Mouse (Mus musculus): ENCODE data around the gene Ggta1. TPM values are rescaled to one million over a fixed set of nuclear protein-coding genes. Genes with fewer than 3 reads are reported as not detected.
A peak's percentile ranks its signal among the peaks of the same experiment; 100 is the strongest.

The Ggta1 gene
- polyA plus RNA-seq, 1 experiment from 2014 or later: 18.6 TPM

DNA sequence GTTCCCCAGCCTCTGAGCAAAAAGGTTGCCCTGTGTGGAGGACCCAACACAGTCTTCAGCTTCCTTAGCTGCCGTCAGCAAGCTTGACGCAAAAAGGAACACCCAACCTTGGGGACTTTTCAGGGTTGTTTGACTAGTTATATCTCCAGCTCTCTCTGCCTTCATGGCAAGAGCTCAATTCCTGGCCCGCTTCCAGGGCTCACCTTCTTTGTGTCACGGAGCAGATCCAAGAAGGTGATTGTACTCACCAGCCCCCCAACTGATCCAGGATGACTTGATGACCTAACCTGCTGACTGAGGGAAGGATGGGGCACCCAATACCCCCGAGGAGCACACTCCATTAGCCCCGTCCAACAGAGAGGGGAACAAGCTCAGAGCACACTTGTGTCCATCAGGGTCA is 21.0 kb downstream of the Ggta1 start:
- Histone ChIP-seq H3K4me1 (replicated peaks; ENCODE audit: control insufficient read depth, insufficient read depth, low read length) (peaks cover 25% of the 10 kb centered on the region), H3K4me2 (no peak overlapping the region), H3K27ac (ENCODE audit: low read depth, low read length) (no peak overlapping the region), H3K4me3 (ENCODE audit: low read depth, low read length) (no peak overlapping the region), H3K9ac (ENCODE audit: low read depth, low read length) (no peak overlapping the region), H3K36me3 (ENCODE audit: control insufficient read depth, insufficient read depth, low read length) (no peaks in the 10 kb centered on the region), H3K9me3 (ENCODE audit: control insufficient read depth, low read length) (no peaks in the 10 kb centered on the region), H3K27me3 (replicated peaks; ENCODE audit: control insufficient read depth, insufficient read depth, low read length) (no peaks in the 10 kb centered on the region)
- ATAC-seq (replicated peaks; ENCODE audit: low FRiP score): no peak
- DNase-seq (ENCODE audit: low spot score): no peak
- 89% methylated on average over 6 of the region's 6 CpGs for WGBS

DNA sequence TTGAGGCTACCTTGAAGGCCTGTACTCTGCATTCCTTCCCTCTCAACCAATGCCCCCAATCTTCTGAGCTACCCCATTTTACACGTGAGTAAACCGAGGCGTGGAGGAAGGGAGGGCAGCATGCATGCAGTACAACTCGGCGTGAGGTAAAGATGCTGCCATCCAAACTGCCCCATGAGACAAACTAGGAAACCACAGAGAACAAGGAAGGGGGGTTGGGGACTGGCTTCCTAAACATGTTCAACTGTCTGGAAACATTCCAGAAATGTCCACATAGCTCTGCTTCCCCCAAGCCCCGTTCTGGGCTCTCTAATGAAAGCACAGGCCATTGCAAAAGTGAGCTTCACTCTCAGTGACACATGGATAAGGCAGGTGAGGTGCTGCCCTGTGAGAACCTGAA is 21.6 kb downstream of the Ggta1 start:
- peaks cover 19% of the 10 kb centered on the region for H3K4me1 ChIP-seq (replicated peaks; ENCODE audit: control insufficient read depth, insufficient read depth, low read length)
- no peaks in the 10 kb centered on the region for H3K36me3 ChIP-seq (ENCODE audit: control insufficient read depth, insufficient read depth, low read length)
- WGBS: 83% methylated on average over 6 of the region's 6 CpGs
- DNase-seq (ENCODE audit: low spot score) (no peak), ATAC-seq (replicated peaks; ENCODE audit: low FRiP score) (no peak)
- H3K4me3 ChIP-seq (ENCODE audit: low read depth, low read length): no peak overlapping the region
- no peak overlapping the region for H3K27ac ChIP-seq (ENCODE audit: low read depth, low read length)
- H3K9me3 ChIP-seq (ENCODE audit: control insufficient read depth, low read length): no peaks in the 10 kb centered on the region
- no peaks in the 10 kb centered on the region for H3K27me3 ChIP-seq (replicated peaks; ENCODE audit: control insufficient read depth, insufficient read depth, low read length)
- no peak overlapping the region for H3K4me2 ChIP-seq
- H3K9ac ChIP-seq (ENCODE audit: low read depth, low read length): no peak overlapping the region

DNA sequence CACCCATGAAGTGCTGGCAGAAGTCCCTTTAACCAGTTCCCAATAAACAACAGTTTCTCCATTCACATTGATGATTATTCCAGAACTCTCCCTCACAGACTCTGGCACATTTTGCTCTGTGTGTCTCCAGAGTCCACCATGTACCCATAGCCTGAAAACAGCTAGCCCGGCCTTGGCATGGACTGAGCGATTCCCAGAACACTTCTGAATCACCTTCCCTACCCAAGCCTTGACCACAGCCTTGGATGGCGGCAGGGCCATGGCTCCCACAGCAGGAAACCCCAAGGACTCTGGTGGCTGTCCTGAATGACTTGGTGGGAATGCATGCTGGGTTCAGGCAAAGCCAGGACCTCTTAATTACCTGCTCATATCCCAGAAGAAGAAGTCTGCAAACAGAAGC is 22.6 kb downstream of the Ggta1 start:
- 84% methylated on average over 3 of the region's 3 CpGs for WGBS
- Histone ChIP-seq H3K4me2 (no peak overlapping the region), H3K27ac (ENCODE audit: low read depth, low read length) (no peak overlapping the region), H3K9me3 (ENCODE audit: control insufficient read depth, low read length) (no peaks in the 10 kb centered on the region), H3K9ac (ENCODE audit: low read depth, low read length) (no peak overlapping the region), H3K4me1 (replicated peaks; ENCODE audit: control insufficient read depth, insufficient read depth, low read length) (peaks cover 10% of the 10 kb centered on the region), H3K27me3 (replicated peaks; ENCODE audit: control insufficient read depth, insufficient read depth, low read length) (no peaks in the 10 kb centered on the region), H3K36me3 (ENCODE audit: control insufficient read depth, insufficient read depth, low read length) (no peaks in the 10 kb centered on the region), H3K4me3 (ENCODE audit: low read depth, low read length) (no peak overlapping the region)
- DNase-seq (ENCODE audit: low spot score) (no peak), ATAC-seq (replicated peaks; ENCODE audit: low FRiP score) (no peak)

DNA sequence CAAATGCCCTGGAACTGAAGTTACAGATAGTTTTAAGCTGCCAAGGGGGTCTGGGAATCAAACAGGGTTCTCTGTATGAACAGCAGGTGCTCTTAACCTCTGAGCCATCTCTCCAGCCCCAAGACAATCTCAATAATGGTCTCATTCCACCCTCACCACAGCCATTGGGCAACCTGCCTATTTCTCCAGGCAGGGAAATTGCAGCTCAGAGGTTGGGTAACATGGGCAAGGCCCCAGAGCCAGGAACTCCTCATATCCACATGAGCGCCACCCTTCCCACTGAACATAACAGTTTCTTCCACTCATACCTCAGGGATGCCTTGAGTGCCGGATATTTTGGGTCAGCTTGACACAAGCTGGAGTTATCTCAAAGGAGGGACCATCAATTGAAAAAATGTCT is 25.2 kb downstream of the Ggta1 start:
- Histone ChIP-seq H3K27me3 (replicated peaks; ENCODE audit: control insufficient read depth, insufficient read depth, low read length) (no peaks in the 10 kb centered on the region), H3K4me2 (no peak overlapping the region), H3K9ac (ENCODE audit: low read depth, low read length) (no peak overlapping the region), H3K27ac (ENCODE audit: low read depth, low read length) (no peak overlapping the region), H3K36me3 (ENCODE audit: control insufficient read depth, insufficient read depth, low read length) (peaks cover 2% of the 10 kb centered on the region; the same call in 1 of the 2 replicates), H3K9me3 (ENCODE audit: control insufficient read depth, low read length) (no peaks in the 10 kb centered on the region), H3K4me3 (ENCODE audit: low read depth, low read length) (no peak overlapping the region), H3K4me1 (replicated peaks; ENCODE audit: control insufficient read depth, insufficient read depth, low read length) (peaks cover 10% of the 10 kb centered on the region)
- WGBS: 79% methylated on average over 2 of the region's 2 CpGs
- ATAC-seq (replicated peaks; ENCODE audit: low FRiP score) (no peak), DNase-seq (ENCODE audit: low spot score) (no peak)

DNA sequence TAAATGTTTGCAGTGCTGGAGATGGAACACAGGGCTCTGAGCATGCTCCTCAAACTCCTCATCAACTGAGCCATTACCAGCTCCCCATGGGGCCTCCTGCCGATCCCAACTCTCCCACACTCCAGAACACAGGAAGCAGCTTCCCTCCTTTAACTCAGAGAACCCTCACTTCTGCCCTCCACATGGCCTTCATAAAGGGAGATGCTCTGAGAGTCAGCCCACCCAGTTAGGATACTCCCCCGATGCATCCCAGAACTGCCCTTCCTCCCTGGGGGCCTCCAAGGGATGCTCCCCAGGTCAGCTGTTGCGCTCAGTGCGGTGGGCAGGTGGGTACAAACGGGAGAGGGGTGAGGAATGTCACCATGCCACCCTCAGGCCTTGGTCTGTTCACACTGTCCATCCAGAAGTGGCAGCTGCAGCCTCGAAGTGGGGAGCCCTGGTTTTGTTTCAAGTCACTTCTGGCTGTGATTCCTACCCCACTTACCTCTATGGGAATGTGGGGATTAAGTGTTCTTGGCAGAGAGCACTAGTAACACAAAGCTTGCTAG is 28.4 kb downstream of the Ggta1 start:
- no peak overlapping the region for H3K9ac ChIP-seq (ENCODE audit: low read depth, low read length)
- no peaks in the 10 kb centered on the region for H3K9me3 ChIP-seq (ENCODE audit: control insufficient read depth, low read length)
- no peak overlapping the region for H3K27ac ChIP-seq (ENCODE audit: low read depth, low read length)
- no peak overlapping the region for H3K4me2 ChIP-seq
- no peak for DNase-seq (ENCODE audit: low spot score)
- no peaks in the 10 kb centered on the region for H3K27me3 ChIP-seq (replicated peaks; ENCODE audit: control insufficient read depth, insufficient read depth, low read length)
- H3K4me3 ChIP-seq (ENCODE audit: low read depth, low read length): no peak overlapping the region
- peaks cover 10% of the 10 kb centered on the region for H3K4me1 ChIP-seq (replicated peaks; ENCODE audit: control insufficient read depth, insufficient read depth, low read length)
- H3K36me3 ChIP-seq (ENCODE audit: control insufficient read depth, insufficient read depth, low read length): peaks cover 2% of the 10 kb centered on the region; the same call in 1 of the 2 replicates
- 84% methylated on average over 6 of the region's 6 CpGs for WGBS
- no peak for ATAC-seq (replicated peaks; ENCODE audit: low FRiP score)

DNA sequence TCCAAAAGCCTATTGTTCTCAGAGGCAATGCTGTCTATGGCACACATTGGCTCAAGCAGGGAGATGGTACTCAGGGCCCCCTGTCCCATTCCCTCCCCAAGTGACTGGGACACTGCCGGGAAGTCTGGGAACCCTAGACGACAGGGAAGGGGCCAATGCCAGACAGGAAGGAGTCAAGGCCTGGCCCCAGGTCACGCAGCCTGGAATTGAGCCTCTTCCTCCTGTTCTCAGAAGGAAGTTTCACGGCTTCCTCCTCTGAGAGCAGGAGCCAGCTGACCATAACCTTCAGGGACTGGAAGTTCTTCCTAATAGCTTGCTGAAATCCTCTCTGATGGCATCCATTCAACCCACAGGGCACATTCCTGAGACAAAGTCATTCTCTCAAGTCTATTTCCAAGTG is 29.6 kb downstream of the Ggta1 start:
- Histone ChIP-seq H3K4me2 (no peak overlapping the region), H3K9me3 (ENCODE audit: control insufficient read depth, low read length) (no peaks in the 10 kb centered on the region), H3K4me3 (ENCODE audit: low read depth, low read length) (no peak overlapping the region), H3K27me3 (replicated peaks; ENCODE audit: control insufficient read depth, insufficient read depth, low read length) (no peaks in the 10 kb centered on the region), H3K36me3 (ENCODE audit: control insufficient read depth, insufficient read depth, low read length) (peaks cover 2% of the 10 kb centered on the region; the same call in 1 of the 2 replicates), H3K9ac (ENCODE audit: low read depth, low read length) (no peak overlapping the region), H3K4me1 (replicated peaks; ENCODE audit: control insufficient read depth, insufficient read depth, low read length) (peaks cover 10% of the 10 kb centered on the region), H3K27ac (ENCODE audit: low read depth, low read length) (peak overlapping the region; percentile 26; the same call in 1 of the 2 replicates)
- no peak for DNase-seq (ENCODE audit: low spot score)
- 0 out of 2 replicates have a peak, but pooled peaks have one; percentile 19 for ATAC-seq (replicated peaks; ENCODE audit: low FRiP score)
- WGBS: 58% methylated on average over 4 of the region's 4 CpGs

DNA sequence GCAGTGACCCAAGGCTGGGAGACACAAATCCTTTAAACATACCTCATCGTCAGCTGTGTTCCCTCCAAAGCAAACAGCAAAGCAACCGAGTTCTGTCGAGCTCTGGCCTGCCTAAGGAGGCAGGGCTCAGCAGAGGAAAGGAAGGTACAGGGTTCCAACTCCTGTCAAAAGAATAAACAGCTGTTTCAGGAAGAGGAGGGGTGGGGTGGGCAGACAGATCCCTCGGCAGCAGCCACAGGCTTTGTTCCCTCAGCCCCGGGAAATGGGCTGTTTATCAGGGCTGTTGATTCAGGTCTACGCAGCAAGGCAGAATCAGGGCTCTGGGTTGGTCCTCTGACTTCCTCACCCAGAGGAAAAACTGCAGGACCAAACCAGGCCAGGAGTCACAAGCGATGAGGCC is 30.6 kb downstream of the Ggta1 start:
- no peak overlapping the region for H3K9ac ChIP-seq (ENCODE audit: low read depth, low read length)
- 0 out of 2 replicates have a peak overlapping the region, but pooled peaks have one; percentile 27 for H3K27ac ChIP-seq (ENCODE audit: low read depth, low read length)
- DNase-seq (ENCODE audit: low spot score) (no peak), ATAC-seq (replicated peaks; ENCODE audit: low FRiP score) (no peak)
- no peaks in the 10 kb centered on the region for H3K27me3 ChIP-seq (replicated peaks; ENCODE audit: control insufficient read depth, insufficient read depth, low read length)
- H3K4me3 ChIP-seq (ENCODE audit: low read depth, low read length): no peak overlapping the region
- WGBS: 26% methylated on average over 7 of the region's 7 CpGs
- no peak overlapping the region for H3K4me2 ChIP-seq
- peaks cover 10% of the 10 kb centered on the region for H3K4me1 ChIP-seq (replicated peaks; ENCODE audit: control insufficient read depth, insufficient read depth, low read length)
- peaks cover 2% of the 10 kb centered on the region; the same call in 1 of the 2 replicates for H3K36me3 ChIP-seq (ENCODE audit: control insufficient read depth, insufficient read depth, low read length)
- no peaks in the 10 kb centered on the region for H3K9me3 ChIP-seq (ENCODE audit: control insufficient read depth, low read length)

DNA sequence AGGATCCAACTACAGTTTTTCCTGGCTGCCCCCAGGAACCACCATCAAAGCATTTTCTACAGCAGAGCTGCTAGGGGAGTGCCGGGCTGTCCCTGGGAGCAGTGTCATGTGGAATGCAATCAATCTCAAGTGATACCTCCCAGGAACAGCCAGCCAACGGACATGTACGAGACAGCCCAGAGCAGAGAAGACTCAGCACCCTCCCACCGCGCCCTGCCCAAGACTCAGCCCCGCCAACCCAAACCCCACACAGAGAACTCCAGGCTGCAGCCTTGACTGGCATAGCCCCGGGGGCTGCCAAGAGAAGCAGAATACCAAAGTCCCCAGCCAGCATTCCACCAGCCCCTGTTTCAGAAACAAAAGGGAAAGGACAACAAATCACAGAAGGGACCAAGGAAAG is 31.0 kb downstream of the Ggta1 start:
- no peaks in the 10 kb centered on the region for H3K9me3 ChIP-seq (ENCODE audit: control insufficient read depth, low read length)
- no peaks in the 10 kb centered on the region for H3K27me3 ChIP-seq (replicated peaks; ENCODE audit: control insufficient read depth, insufficient read depth, low read length)
- 53% methylated on average over 7 of the region's 7 CpGs for WGBS
- ATAC-seq (replicated peaks; ENCODE audit: low FRiP score): 0 out of 2 replicates have a peak, but pooled peaks have one; percentile 10
- no peak overlapping the region for H3K4me3 ChIP-seq (ENCODE audit: low read depth, low read length)
- H3K4me2 ChIP-seq: no peak overlapping the region
- H3K9ac ChIP-seq (ENCODE audit: low read depth, low read length): no peak overlapping the region
- no peak overlapping the region for H3K27ac ChIP-seq (ENCODE audit: low read depth, low read length)
- DNase-seq (ENCODE audit: low spot score): no peak
- H3K36me3 ChIP-seq (ENCODE audit: control insufficient read depth, insufficient read depth, low read length): peaks cover 2% of the 10 kb centered on the region; the same call in 1 of the 2 replicates
- peaks cover 10% of the 10 kb centered on the region for H3K4me1 ChIP-seq (replicated peaks; ENCODE audit: control insufficient read depth, insufficient read depth, low read length)

DNA sequence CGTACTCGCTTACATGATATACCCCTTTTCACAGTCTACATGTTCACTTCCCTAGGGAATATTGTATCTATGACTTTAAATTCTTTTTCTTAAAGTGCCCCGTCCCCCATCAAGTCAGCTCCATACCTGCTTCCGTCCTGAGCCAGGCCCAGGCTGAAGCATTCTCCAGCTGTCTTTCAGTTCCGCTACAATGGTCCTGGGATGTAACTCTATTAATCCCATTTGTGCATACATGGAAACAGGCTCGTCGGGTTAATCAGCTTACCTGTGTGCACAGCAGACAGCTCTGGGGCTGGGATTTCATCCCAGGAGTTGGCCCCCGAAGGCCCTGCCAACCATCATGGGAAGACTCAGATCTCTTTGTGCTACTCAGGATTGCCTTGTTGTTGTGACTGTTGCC is 32.2 kb downstream of the Ggta1 start:
- H3K4me3 ChIP-seq (ENCODE audit: low read depth, low read length): no peak overlapping the region
- no peak overlapping the region for H3K9ac ChIP-seq (ENCODE audit: low read depth, low read length)
- WGBS: 88% methylated on average over 8 of the region's 8 CpGs
- peaks cover 10% of the 10 kb centered on the region for H3K4me1 ChIP-seq (replicated peaks; ENCODE audit: control insufficient read depth, insufficient read depth, low read length)
- H3K9me3 ChIP-seq (ENCODE audit: control insufficient read depth, low read length): no peaks in the 10 kb centered on the region
- H3K27me3 ChIP-seq (replicated peaks; ENCODE audit: control insufficient read depth, insufficient read depth, low read length): no peaks in the 10 kb centered on the region
- no peak overlapping the region for H3K4me2 ChIP-seq
- no peak for ATAC-seq (replicated peaks; ENCODE audit: low FRiP score)
- H3K36me3 ChIP-seq (ENCODE audit: control insufficient read depth, insufficient read depth, low read length): peaks cover 2% of the 10 kb centered on the region; the same call in 1 of the 2 replicates
- no peak overlapping the region for H3K27ac ChIP-seq (ENCODE audit: low read depth, low read length)
- no peak for DNase-seq (ENCODE audit: low spot score)

Measured in liver, embryonic 11.5 days (tissue).